Mouse (Mus musculus) CD4-positive, CD25-positive, alpha-beta regulatory T cell, adult 4 months (primary cell): ENCODE results near the gene Foxd4. TPM values are rescaled to one million over a fixed set of nuclear protein-coding genes. Genes with fewer than 3 reads are reported as not detected.
"Not testable (repeated sequence)": the region's sequence is repeated elsewhere in the genome, so short reads cannot be mapped to it uniquely, and the experiment has no call there.

Experiments
- ATAC-seq: one replicate; pipeline ENCODE4 v1.8.0; 2017
- polyA plus RNA-seq, 2 experiments: library from polyadenylated mRNA; unstranded; fragments of 100-300 nt; shearing (Covaris generic); gene quantifications; one replicate each; pipeline ENCODE4 v1.2.1; 2017

Foxd4 gene
- not detected for polyA plus RNA-seq

DNA sequence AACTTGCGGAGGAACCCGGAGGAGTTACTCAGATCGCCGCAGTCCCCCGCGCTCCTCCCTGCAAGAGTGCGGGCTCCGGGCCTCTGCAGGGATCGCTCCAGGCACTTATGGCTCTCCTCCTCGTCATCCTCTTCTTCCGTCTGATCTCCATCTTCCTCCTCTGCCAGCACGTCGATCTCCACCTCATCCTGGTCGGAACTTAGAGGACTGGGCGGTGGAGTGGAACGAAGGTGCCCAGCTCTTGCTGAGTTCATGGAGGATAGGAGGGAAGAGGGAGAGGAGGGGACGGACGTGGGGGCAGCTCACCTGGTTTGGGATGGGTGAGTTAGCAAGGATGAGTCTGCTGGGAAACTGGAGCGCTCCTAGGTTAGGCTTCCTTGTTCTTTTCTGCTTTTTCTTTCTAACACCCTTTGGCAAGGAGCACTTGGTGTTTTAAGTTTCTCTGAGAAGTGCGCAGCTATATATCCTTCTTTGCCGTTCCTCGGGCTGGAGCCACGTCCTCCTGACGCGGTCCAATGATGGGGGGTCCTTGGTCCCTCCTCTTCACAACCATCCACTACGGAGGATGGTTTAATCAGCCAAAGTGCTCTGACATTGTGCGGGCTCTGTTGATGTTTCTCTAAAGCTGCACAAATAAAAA is at the start of gene Foxd4:
TSS of gene Foxd4 (minus strand) at position 617 of the 640 bp plus-strand sequence.
- ATAC-seq: no peak

DNA sequence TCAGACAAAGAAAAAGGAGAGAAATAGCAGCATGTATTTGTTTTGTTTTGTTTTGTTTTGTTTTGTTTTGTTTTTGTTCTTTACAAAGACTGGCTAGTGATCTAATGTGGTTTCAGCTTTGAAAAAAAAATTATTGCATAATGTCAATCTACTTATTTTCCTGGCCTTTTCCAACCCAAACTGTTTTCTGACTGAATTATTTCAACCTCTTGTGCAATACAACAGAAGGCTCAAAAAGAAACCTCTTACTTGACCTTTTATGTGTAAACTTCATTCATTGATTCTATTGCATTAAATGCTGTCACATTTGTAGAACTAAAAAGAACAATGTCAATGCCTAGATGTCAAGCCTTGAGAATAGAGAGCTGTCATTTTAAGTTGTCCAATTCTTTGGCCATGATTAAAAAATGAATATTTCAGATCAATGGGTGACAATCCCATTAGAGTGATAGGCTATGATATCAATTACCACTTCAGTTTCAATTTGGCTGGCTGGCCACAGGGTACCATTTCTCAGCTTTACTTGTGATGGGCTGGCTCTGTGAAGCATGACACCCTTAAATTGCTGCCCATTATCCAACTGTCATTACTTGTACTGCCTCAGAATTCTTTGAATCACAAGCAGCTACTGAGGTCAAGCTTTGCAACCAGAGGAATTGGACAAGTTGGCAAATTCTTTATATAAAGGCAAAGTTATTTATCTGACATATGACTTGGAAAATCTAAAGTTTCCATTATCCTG is 44.7 kb upstream of the Foxd4 start:
- no peak for ATAC-seq

DNA sequence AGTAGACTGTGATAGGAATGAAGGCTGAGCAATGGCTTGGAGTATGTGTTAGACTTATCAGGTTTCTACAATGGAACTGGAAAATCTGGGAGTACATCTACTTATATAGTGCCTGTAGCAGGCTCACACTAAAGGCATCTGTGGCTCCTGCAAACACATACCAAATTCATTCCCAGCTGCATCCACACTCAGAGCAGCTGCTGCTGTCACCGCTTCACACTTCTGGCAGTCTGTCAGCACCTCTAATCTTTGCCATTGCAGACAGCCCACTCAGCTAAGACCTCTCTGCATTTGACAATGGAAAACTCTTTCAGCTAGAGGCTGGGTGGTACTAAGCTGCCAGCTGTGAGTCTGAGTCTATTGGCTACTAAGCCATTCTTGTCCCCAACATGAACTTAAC is 36.1 kb upstream of the Foxd4 start:
- no peak for ATAC-seq

DNA sequence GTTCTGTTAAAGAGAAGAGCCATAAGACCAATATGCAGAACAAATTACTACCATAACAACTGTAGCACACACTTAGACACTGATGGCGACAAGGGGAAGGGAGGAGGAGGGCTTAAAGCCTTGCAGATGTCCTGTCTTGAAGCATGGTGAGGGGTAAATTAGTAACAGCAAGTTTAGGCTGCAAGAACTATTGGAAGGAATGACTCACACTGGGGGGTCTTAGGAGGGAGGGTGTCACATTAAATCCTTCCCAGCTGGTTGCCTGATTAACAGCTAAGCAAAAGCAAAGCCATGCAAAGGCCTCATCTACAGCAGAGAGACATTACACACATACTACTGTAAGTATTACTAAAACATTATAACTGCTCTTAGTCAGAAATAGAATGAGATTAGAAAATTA is 28.0 kb upstream of the Foxd4 start:
- ATAC-seq: no peak

DNA sequence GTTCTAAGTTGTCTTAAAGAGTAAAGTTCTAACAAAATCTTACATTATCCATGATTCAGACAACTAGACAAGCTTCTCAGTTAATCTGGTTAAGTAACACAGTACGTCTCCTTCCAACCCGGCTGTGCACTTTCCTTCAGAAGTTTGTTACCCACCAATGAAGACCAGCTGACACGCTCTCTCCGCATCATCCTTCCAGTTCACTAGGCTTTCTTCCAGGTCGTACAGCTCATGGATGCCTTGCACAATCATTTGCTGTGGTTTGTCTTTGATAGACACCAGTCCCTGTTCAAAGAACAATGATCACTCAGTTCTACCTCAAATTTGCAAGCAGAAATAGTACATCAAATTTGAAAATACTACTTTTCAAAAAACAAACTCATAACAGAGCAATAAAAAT is 19.9 kb upstream of the Foxd4 start:
- ATAC-seq: no peak

DNA sequence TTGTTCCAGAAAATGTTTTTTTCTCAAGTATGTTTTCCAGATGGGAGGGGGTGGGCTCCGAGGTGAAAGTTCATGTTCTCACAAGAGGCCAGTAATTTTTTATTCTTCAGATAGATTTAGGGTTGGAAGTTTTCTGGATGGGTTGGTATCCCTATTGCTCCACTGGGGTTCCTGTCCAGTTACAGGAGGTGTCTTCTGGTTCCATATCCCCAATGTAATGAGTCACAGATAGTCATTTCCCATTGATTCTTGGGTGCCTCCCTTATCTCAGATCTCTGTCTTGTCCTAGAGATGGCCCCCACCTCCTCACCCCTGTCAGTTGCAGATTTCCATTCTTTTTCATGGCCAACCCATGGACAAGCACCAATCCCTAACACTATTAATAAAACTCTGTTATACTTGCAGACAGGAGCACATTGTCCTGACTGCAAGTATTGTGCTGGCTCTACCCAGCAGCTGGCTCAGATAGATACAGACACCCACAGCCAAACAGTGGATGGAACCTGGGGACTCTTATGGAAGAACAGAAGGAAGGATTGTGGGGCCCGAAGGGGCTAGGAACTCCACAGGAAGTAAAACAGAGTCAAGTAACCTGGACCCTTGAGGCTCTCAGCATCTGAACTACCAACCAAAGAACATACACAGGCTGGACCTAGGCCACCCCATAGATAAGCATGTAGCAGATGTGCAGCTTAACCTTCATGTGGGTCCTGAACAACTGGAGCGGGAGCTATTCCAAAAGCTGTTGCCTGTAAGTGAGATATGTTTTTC is 7.6 kb upstream of the Foxd4 start:
- ATAC-seq: no peak

DNA sequence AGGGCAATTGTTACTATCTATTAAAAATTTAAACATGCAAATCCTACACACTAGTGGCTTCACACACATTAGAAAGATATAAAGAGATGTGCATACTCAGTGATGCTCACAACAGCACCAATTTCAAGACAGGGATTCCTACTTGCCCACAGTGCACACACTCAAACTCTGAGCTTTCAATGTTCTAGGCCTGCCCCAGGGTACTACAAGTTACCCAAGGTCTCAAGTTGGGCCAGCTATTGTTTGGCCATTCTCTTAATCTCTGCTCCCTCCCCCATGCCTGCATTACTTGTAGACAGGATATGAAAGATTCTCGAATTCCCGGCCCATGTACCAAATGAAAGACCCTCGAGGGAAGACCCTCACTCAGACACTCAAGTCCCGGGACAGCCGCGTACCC is 6.7 kb upstream of the Foxd4 start:
- no peak for ATAC-seq

DNA sequence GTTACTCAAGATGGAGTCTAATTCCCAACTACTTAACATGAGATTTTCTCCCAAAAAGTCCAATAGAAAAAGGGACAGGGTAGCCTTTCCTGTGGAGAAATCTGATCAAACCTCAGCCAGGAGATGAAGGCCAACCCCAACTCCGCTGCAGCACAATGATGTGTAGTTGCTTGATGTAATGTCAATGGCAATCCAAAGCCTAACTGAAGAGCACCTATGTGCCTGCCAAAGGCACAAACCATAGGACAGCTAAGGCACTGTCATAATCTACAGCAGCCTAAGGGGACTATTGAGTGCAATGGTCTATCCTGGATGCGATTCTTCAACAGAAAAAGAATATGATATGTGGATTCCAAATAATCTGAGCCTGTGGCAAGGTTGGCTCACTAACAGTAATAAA is 1.8 kb upstream of the Foxd4 start:
- no peak for ATAC-seq

DNA sequence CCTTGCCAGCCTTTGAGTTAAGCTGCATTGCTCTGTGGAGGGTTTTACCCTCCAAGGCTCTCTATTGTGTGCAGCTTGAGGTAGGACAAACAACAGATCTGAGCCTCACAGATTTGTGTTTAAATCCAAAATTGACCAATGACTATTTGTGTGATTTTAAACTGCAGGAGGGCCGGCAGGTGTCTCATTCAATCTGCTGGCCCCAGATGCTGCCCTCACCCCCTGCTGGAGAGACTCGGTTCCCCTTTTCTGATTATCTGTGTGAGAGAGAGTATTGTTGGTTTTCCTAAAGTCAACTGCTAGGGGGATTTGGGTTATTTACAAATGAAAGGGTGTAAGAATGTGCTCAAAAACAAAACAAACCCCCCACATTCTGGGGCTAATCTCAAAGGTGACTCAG is 1.3 kb upstream of the Foxd4 start:
- no peak for ATAC-seq

DNA sequence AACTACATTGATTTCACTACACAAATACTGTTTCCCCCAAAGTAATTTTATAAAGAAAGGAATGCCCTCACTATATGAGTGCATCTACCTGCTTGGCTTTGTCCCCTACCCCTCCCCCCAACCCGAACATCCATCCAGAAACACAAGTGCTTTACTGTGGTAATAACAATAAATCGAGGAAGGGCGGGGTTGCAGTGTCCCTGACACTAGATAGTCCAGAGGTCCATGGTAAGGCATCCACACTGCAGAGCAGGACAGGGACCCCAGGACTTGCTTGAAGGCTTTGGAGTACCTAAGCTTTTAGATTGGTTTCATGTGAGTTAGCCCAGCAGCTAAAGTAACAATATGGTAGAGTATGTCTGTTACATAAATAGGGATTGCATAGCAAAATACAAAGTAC is 669 bp upstream of the Foxd4 start:
- no peak for ATAC-seq

DNA sequence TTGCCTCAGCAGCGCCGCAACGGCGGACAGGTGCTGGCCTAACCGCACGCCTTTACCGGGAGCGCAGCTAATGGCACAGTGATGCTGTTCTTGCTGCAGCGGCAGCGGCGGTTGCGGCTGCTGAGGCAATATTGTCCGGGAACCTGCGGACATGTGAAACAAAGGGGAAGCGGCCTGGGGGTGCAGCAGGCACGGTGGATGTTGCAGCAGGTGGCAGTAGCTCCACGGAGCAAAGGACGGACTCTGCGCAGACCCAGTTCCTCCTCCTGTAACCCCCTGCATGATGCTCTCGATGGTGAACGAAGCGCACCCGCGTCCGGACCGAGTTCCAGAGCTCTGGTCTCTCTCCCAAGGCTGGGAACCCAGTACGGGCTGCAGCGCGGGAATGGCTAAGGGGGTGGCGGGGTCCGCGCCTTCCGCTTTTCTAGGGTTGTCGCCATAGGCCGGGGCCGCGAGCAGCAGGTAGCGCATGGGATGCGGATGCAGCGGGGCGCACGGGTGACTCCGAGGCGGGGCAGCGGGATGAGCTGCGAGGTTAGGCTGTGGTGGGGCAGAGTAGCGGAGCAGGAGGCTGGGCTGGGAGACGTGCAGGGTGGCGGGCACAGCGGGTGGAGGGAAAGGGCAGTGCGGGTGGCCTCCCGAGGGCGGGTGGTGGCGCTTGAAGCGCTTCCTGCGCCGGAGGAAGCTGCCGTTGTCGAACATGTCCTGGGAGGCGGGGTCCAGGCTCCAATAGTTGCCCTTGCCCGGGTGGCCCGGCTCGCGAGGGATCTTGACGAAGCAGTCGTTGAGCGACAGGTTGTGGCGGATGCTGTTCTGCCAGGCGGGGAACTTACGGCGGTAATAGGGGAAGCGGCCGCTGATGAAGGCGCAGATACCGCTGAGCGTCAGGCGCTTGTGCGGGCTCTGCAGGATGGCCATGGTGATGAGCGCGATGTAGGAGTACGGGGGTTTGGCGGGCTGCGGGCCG is 1.1 kb downstream of the Foxd4 start:
- ATAC-seq: no peak

DNA sequence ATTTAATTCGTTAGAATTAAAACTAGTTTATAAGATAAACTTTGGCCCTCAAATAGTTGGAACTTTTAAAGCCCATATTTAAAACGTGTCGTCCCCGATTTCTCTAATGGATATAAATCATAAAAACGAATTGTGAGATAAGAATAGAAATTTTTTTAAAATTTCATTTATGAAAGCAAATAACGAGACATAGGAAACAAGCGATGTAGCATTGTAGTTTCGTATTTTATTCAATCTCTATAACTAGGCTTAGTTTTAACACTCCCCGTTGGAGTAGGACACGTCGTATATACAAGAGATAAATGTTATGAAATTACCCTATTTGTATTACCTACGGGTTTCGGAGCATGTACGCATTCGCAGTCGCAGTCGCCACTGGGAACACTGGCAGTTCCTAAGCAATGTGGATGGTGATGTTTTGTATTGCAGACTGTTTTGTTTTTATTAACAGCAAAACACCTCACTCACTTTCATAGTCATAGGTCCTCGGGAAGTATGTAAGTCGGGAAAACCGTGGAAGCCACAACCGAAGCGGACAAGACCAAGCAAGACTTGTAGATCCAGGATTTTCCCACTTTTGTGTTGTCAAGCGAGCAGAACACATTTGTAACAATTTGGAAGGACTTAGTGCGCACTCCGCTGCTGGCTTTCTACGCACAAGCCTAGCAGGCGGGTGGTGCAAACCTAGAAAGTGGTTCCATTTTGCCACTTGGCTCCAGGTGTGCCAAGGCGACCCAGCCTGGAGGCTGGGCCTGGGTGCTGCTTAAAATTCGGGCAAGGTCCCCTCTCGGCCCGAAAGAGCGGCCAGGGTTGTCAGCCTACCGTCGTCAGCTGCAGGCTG is 2.0 kb downstream of the Foxd4 start:
- no peak for ATAC-seq

DNA sequence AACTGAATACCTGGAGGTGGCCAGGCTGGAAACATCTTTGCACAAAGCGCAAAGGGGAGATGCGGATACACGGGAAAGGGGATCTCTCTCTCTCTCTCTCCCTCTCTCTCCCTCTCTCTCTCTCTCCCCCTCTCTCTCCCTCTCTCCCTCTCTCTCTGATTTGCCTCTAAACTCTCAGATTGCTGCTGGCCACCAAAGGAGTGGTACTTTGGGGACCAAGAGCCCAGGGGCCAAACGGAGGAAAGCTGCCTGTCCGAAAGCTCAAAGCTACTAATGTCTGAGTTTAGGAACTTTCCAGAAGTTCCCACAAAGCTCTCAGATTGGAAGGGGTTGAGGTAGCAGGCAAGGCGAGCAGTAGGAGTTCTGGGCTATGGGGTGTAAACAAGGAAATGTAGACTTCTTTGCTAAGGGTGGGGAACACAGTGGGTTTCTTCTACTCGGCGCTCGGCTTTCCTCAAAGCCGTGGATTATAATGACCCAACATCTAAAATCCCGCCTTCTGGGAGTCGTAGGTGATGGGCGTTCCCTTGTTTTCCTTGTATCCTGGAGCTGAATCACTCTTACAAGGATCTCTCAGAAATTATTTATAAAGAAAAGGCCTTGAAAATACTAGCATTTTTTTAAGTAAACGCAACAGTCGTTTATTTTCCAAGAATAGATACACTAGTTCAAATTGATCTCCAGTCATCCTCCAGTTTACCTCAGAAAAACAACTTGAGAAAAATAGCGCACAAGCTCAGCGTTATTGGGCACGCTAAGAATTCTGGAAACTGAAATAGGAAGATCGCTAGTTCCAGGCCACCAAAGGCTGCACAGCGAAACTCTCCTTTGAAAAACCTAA is 2.9 kb downstream of the Foxd4 start:
- no peak for ATAC-seq

DNA sequence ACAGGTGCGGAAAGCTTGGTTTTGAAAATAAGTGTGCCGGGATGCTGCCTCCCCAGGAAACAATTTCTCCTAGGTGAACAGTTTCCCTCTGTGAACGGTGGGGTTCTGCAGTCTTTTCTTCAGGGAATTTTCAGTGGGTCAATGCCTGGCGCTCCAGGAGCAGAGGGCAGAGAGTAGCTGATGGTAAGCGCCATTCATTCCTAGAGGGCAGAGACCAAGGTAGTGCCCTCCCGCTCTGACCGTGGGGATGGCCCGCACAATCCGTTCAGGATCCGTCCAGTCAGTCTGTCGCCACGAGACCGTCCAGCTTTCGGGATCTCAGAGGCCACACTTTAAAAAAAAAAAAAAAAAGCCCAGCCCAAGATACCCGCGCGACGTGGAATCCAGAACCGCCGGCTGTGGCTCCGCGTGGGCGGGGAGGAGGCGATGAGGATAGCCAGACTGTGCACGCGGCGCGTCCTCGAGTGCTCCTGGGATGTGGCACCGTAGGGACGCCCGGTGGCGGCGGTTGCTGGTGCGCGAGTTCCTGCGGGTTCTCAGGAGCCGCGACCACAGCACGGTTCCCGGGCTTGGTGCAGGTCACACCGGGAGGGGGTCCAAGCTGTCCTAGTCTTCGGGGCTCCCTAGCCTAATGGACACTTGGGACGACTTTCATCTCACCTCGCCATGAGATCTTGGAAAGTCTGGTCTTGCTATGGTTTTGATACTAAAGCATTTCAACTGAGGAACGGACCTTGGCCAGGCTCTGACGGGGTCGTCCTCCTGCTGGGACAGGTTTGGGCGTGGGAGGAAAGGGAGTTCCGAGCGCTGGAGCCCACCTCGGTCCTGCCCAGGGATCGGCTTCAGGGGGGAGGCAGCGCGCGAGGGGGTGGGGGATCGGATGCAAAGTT is 3.7 kb downstream of the Foxd4 start:
- ATAC-seq: no peak

DNA sequence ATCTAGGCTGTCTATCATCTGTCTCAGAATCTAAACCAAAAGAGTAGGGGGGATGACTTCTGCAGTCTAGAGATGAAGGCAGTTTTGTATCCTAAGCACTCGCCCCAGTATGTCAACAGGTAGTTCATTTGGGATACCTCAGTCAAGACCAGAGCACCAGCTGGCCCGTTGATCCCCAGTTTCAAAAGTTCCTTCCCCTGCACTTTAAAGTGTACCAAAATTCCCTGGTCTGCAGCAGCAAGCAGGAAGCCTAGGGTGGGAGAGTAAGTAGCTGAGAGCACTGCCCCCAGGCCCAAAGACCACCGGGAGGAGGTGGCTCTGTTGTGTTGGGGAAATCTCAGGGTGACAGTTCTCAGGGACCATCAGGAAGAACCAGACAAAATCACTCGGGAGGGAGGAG is 4.5 kb downstream of the Foxd4 start:
- ATAC-seq: no peak

DNA sequence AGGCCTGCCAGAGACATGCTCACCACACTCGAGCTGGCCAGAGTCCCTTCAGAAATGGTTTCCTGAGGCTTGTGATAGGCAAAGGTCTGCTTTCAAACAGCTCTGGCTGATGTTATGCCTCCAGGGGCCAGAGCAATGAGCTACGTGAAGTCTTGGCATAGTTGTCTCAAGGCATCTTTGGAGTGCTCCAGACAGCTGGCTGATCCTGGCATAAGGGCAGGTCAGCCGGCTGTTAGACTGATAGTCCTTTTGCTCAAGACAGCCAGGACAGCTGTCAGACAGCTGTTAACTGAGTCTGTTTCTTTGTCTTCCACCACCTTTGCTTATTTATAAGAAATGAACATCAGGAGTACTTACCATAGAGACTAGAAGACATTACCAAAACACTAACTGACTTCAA is 14.1 kb downstream of the Foxd4 start:
- no peak for ATAC-seq

DNA sequence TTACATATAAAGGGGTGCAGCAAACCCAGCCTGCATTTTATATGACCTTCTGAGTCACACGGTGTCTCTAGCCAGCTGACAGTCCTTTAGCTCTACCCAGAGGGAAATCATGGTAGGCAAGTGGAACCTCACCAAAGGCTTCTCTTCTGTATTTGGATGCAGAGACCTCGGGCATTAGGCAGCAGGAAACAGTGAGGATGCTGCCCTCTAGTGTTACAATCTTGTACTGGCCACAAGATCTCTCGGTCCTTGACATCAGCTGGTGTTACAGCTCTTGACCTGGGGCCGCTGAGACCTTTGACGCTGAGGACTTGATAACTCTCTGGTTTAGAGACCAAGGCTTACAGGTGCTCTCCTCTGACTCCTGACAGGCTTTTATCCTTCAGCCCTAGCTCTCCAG is 15.5 kb downstream of the Foxd4 start:
- no peak for ATAC-seq

DNA sequence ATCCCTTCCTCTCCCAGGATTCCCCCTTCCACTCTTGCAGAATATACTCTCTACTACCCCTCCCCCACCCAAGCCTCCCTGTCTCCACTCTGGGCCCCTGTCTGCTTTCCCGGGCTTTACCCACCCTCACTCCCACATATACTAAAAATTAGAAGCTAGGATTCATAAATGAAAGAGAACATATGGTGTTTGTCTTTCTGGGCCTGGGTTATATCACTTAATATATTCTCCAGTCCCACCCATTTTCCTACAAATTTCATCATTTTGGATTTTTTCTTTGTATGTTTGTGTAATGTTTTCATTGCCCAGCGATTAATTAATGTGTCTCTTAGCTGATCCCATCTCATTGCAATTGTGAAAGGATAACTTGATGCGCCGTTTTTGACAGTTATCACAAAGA is 19.8 kb downstream of the Foxd4 start:
- ATAC-seq: no peak

DNA sequence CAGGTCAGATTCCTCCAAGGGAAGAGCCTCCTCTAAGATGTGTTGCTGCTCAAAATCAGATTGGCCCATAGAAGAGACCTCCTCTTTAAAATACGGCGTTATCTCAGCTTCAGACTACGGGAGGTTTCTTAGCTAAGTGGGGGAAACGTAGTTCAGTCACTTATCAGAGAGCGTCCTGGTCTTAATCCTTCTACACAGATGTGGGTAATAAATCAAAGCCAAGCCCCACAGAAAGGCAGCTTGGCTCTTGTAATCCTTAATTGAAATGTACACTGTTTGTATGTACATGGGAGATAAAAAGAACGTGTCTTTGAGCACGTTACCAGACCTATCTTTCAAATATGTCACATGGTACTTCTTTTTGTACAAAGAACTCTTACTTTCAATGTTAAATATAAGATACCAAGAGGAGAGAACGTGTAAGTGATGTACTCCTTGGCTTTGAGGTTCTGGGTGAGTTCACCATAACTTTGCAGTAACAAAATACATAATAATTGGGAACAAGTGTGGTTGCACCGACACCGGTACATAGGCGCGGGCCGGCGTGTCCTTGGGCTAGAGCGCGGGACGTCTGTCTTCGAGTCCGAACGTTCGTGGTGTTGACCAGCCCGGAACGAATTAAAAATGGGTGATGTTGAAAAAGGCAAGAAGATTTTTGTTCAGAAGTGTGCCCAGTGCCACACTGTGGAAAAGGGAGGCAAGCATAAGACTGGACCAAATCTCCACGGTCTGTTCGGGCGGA is 25.7 kb downstream of the Foxd4 start, which contains the start of gene Gm10053:
TSS of gene Gm10053 (plus strand) at position 558 of the 742 bp plus-strand sequence.
- not testable (repeated sequence) for ATAC-seq
